Mouse (Mus musculus): Measurements from ENCODE around the gene Itga9.

The Itga9 gene

DNA sequence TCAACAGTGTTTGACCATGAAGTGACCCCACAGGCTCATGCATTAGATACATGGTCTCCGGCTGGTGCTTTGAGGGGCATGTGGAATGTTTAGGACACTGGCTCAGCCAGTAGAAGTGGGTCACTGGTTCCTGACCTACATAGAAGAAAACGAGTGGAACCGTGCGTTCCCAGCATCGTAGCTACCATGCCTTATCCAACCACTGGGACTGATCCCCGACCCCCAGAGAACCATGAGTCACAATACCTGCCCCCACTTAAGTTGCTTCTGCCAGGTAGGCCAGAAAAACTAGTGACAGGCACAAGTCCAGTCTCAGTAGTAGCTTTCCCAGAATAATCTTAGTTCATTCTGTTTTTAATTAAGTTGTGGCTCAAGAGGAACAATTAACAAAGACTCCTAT is 121.8 kb downstream of the Itga9 start:
- no peak for DNase-seq (ENCODE audit: low spot score)

GRCm38 (mm10) chr9:118728987-118729386 is 122.5 kb downstream of the Itga9 start:
- DNase-seq (ENCODE audit: low spot score): no peak

DNA sequence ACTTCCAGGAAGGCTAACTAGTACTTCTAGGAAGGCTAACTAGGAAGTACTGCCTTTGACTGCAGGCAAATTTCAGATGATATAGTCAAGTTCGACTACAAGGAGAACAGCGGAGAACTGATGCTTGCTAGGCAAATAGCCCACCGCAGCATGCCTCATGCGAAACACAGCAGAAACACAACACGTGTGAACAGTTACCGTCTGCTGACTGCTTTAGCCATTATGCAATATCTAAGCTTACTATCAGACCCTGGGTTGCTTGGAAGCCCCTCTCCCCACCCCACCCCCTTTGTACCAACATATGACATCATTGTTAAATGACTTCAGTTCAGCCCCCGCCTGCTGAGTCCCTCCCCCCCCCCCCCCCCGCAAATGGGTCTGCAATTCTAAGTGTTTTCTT is 123.7 kb downstream of the Itga9 start:
- no peak for DNase-seq (ENCODE audit: low spot score)

DNA sequence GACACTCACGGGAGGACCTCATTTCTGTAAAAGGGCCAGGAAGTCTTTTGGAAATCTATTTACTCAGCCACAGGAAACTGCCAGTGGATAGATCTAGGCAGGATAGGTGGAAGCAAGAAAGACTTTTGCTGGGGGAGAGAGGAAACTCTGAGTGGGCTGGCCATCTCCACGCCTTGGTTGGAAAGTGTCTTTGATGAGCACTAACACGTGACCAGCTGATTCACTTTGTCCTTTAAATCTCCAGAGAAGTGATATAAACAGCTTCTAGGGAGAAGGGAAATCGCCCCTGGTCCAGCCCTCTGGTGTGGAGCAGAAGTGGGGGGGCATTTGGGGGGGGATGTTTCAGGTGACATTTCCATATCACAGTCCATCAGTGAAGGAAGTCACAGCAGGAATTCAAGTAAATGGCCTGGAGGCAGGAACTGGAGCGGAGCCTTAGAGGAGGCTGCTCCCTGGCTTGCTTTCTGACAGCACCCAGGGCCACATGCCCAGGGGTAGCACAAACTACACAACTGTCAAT is 124.4 kb downstream of the Itga9 start:
- DNase-seq (ENCODE audit: low spot score): no peak

GRCm38 (mm10) chr9:118731650-118732049 is 125.2 kb downstream of the Itga9 start:
- DNase-seq (ENCODE audit: low spot score): no peak

DNA sequence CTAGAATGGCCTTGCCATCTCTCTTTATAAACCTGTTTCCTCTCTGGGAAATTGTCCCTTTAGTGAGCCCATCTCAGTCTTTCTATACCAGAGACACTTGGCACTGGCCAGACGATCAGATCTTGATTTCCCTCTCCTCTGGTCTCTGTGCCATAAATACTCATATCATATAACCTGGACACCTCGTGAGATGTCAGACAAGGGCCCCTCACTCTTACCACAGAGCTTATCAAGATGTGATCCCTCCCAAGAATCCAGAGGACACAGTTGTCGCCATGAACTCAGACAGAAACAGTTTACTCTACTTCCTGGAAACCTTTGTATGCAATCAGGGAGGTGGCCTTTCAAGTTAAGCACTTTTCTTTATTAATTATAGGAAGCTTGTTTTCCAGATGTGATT is 127.1 kb downstream of the Itga9 start:
- no peak for DNase-seq (ENCODE audit: low spot score)

DNA sequence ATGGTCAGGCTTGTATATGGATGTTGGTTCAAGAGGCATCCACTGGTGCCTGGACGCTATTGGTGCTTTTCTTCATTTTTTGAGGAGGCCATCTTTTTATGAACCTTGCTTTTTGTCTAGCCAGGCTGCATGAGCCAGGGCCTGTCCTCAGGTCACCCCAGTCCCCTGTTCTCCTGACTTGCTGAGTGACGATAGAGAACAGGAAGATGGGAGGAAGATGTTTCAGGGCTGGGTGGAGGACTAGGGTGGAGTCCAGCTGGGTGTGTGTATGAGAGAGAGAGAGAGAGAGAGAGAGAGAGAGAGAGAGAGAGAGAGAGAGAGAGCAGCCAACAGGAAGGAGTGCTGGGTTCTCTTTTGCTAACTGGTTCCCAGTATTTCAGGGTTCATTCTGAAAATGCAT is 130.6 kb downstream of the Itga9 start:
- DNase-seq (ENCODE audit: low spot score): no peak

GRCm38 (mm10) chr9:118737601-118738137 is 131.2 kb downstream of the Itga9 start:
- DNase-seq (ENCODE audit: low spot score): no peak

GRCm38 (mm10) chr9:118738311-118738710 is 131.8 kb downstream of the Itga9 start:
- DNase-seq (ENCODE audit: low spot score): no peak

GRCm38 (mm10) chr9:118739071-118739470 is 132.6 kb downstream of the Itga9 start:
- no peak for DNase-seq (ENCODE audit: low spot score)

- DNase-seq (ENCODE audit: low spot score): no peak
Observed at GRCm38 (mm10) chr9:118739659-118740058, 133.2 kb downstream of the Itga9 start.

GRCm38 (mm10) chr9:118741268-118741667 is 134.8 kb downstream of the Itga9 start:
- no peak for DNase-seq (ENCODE audit: low spot score)

- DNase-seq (ENCODE audit: low spot score): no peak
Observed at GRCm38 (mm10) chr9:118749335-118749949, 143.0 kb downstream of the Itga9 start.

GRCm38 (mm10) chr9:118750828-118751227 is 144.3 kb downstream of the Itga9 start:
- no peak for DNase-seq (ENCODE audit: low spot score)

GRCm38 (mm10) chr9:118752376-118752775 is 145.9 kb downstream of the Itga9 start:
- DNase-seq (ENCODE audit: low spot score): no peak

DNA sequence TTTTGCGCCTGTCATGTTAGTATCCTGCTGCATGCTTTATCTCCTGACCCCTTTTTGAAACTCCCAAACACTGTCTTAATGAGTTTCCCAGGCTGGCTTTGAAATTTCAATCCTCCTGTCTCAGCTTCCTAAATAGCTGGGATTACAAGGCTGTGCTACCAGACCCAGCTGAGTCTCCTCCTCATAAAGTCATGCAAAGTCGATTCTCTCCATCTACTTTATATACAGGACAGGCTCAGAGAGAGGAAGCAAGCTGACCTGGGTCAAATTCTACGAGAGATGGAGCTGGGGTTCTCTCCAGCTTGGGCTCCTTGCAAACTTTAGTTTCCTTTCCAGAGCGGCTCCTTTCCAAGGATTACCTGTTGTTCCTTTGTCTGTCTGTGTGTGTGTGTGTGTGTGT is 153.0 kb downstream of the Itga9 start:
- DNase-seq (ENCODE audit: low spot score): no peak

DNA sequence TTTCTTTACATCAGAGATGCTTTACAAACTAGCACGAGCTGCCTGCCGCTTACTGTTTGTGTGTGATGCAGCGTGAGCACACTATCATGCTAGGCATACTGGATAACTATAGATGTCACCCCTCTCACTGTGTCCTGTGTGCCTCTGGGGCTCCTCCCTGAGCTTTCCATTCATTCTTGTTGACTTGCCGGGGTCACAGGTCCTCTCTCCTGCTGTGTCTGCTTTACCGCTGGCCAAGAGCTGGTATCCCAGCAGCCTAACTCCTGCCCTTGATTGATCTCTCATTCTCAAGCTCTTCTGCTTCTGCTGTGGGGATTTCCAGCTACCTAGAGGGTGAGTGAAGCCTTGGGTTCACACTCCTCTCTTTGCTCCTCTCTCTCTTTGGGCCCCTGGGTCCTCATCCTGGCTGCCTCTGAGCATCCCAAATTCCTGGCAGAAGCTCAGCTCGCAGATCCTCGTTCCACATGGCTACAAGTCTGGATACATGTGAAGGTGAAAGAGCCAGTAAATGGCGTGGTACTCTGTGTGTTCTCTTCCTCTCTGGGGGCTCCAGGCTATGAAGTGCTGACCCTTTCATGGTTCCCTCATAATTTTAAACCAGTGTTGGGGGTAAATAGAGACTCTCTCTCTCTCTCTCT is 155.6 kb downstream of the Itga9 start:
- DNase-seq (ENCODE audit: low spot score): no peak

GRCm38 (mm10) chr9:118762759-118763158 is 156.3 kb downstream of the Itga9 start:
- no peak for DNase-seq (ENCODE audit: low spot score)

DNA sequence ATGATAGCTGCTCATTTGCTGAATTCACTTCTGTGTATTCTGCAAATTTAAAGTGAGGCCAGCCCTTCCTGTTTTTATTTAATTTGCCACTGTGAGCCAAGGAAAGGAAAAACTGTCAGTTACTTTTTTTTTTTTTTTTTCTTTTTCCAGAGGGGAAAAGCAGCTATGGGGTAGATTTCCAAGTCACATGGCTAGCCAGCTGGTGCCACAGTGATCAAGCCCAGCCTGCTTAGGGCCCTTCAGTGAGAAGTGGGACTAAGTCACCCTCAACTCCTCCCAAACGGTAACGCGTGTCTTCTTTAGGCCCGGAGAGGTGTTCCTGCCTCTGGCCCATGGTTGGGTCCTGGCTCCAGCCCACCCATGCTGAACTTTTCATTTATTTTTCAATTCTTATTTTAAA is 156.7 kb downstream of the Itga9 start:
- no peak for DNase-seq (ENCODE audit: low spot score)

DNA sequence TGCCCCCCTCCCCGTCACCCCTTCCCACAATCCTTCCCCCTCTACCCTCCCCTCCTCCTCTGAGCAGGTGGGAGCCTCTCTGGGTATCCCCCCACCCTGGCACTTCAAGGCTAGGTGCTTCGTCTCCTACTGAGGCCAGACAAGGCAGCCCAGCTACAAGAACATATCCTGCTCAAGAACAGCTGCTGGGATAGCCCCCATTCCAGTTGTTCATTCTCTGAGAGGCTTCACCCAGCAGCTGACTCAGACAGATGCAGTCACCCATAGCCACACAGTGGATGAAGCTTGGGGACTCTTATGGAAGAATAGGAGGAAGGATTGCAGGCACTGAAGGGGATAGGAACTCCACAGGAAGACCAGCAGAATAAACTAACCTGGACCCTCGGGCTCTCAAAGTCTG is 157.2 kb downstream of the Itga9 start:
- DNase-seq (ENCODE audit: low spot score): no peak

DNA sequence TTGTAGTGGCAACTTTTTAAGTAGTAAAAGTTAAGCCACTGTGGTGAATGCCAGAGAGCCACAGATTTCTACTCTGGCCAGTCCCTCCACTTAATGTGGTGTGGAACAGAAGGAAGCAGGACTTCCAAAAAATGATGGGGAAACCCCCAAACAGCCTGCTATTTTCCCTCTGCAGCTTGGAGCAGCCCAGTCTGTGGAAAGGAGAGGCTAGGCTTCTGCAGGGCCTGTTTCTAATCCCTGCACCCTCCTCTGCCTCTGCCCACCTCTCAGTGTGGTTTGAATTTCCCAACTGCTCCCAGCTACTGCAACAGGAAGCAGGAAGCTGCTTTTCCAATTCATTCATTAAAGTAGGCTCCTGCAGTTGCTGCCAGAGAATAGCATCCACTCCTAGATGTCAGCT is 158.6 kb downstream of the Itga9 start:
- no peak for DNase-seq (ENCODE audit: low spot score)

DNA sequence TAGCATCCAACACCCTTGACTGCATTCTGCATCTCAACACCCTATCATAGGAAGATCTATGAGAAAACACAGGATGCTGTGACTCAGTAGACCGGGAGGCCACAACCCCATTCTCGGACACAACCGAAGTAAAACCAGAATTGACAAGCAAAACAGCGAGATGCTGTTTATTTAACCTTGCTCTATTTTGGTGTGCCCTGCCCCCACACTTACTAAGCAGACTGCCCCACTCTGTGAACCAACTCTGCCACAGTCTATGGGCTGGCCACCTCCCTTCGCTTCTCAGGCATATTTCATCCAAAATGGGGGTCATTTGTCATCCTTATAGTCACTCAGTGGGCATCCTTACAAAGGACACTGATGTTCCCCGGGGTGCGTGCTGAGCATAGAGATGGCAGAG is 160.5 kb downstream of the Itga9 start:
- DNase-seq (ENCODE audit: low spot score): no peak

DNA sequence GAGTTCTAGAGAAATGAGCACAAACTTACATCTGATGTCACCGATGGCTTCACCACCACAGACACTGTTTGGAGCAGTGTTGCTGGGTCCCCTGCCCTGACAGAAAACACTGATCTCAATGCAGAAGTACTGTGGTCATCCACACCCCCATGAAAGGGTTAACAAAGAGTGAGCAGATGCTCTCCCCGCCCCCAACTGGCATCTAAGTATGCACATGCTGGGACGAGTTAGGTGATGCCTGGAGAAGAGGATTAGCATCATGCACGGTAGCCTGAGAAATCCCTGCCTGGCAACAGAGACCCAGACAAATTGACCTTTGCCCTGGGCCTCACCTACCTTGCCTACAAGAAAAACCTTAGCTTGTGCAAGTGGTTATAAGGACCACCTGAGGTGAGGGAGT is 162.1 kb downstream of the Itga9 start:
- DNase-seq (ENCODE audit: low spot score): no peak

DNA sequence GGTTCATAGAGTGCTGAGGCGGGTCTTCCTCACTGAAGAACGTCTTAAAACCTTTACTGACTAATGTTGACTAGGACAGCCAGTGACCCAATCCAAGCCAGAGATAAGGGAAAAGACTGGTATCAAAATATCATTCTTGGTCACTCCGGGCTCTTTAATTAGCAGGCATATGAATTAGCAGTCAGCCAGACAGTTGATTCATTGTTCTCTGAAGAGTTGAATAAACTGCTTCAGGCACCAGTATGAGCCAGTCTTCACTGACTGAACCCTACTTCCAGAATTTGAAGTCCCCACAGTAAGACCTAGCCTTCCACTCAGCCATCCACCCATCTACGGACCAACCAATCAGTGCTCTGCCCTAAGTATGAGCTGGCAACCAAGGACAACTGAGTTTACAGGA is 163.9 kb downstream of the Itga9 start:
- no peak for DNase-seq (ENCODE audit: low spot score)
